Mouse (Mus musculus): Measurements from ENCODE around the gene 6430531B16Rik. TPM values are rescaled to one million over a fixed set of nuclear protein-coding genes. Genes with fewer than 3 reads are reported as not detected.

The 6430531B16Rik gene
- total and polyA plus RNA-seq, 3 experiments: 0.19 TPM; not detected in 2

- DNase-seq: no peak
Observed at GRCm38 (mm10) chr7:139937810-139938209, 40.7 kb downstream of the 6430531B16Rik start.

- DNase-seq: no peak
Observed at GRCm38 (mm10) chr7:139937138-139937537, 41.4 kb downstream of the 6430531B16Rik start.

- no peak for DNase-seq
Observed at GRCm38 (mm10) chr7:139936705-139937104, 41.9 kb downstream of the 6430531B16Rik start.

- peak; percentile 51 for DNase-seq
Observed at GRCm38 (mm10) chr7:139930732-139931131, 47.8 kb downstream of the 6430531B16Rik start.

Small RNA genes within 50 kb of the gene (microRNA-seq; reads per million reads assigned to microRNA genes)
- gene Mir202 (11.0 to 15.3 reads per million in 2 experiments), gene Mir7062 (0 to 0.41 reads per million in 2 experiments), gene mmu-mir-7686 (0 reads per million in 2 experiments)

Other genes starting within 250 kb of the 6430531B16Rik start
- gene Adgra1, start 144.6 kb downstream of the 6430531B16Rik start, total RNA-seq (2021): 1 to 10 TPM; 2.6 to 4.5 TPM
- gene Adgra1, start 144.6 kb downstream of the 6430531B16Rik start, polyA plus RNA-seq (2012; rRNA removed): 3.4 and 4.5 TPM in 2 replicates
- under 1 TPM; 0.59 to 0.66 TPM for gene Kndc1, start 84.1 kb downstream of the 6430531B16Rik start, total RNA-seq (2021)
- gene Kndc1, start 84.1 kb downstream of the 6430531B16Rik start, polyA plus RNA-seq (2012; rRNA removed): 0.53 and 0.54 TPM in 2 replicates
- gene Utf1, start 35.0 kb downstream of the 6430531B16Rik start, total RNA-seq (2021): not detected
- 0.10 and 0.22 TPM in 2 replicates for gene Utf1, start 35.0 kb downstream of the 6430531B16Rik start, polyA plus RNA-seq (2012; rRNA removed)
- gene Adam8, start 13.8 kb upstream of the 6430531B16Rik start, total RNA-seq (2021): 1 to 10 TPM; 1.9 to 3.3 TPM
- 3.4 and 3.5 TPM in 2 replicates for gene Adam8, start 13.8 kb upstream of the 6430531B16Rik start, polyA plus RNA-seq (2012; rRNA removed)
- gene Zfp511, start 57.6 kb upstream of the 6430531B16Rik start, total RNA-seq (2021): 10 to 100 TPM; 22.2 to 23.7 TPM
- gene Zfp511, start 57.6 kb upstream of the 6430531B16Rik start, polyA plus RNA-seq (2012; rRNA removed): 49.2 and 63.9 TPM in 2 replicates
- gene Tubgcp2, start 57.9 kb upstream of the 6430531B16Rik start, total RNA-seq (2021): 10 to 100 TPM; 26.6 to 26.8 TPM
- 13.5 and 16.4 TPM in 2 replicates for gene Tubgcp2, start 57.9 kb upstream of the 6430531B16Rik start, polyA plus RNA-seq (2012; rRNA removed)
- not detected for gene Msx3, start 70.3 kb upstream of the 6430531B16Rik start, total RNA-seq (2021)
- gene Msx3, start 70.3 kb upstream of the 6430531B16Rik start, polyA plus RNA-seq (2012; rRNA removed): not detected in 2 replicates
- 1 to 10 TPM; 5.7 to 5.9 TPM for gene Caly, start 103.8 kb upstream of the 6430531B16Rik start, total RNA-seq (2021)
- 13.9 and 21.2 TPM in 2 replicates for gene Caly, start 103.8 kb upstream of the 6430531B16Rik start, polyA plus RNA-seq (2012; rRNA removed)
- gene Prap1, start 114.6 kb upstream of the 6430531B16Rik start, total RNA-seq (2021): not detected
- gene Prap1, start 114.6 kb upstream of the 6430531B16Rik start, polyA plus RNA-seq (2012; rRNA removed): not detected in 2 replicates
- gene Fuom, start 123.7 kb upstream of the 6430531B16Rik start, total RNA-seq (2021): 10 to 100 TPM; 61.9 to 72.5 TPM
- gene Fuom, start 123.7 kb upstream of the 6430531B16Rik start, polyA plus RNA-seq (2012; rRNA removed): 89.3 and 100 TPM in 2 replicates
- gene Paox, start 137.0 kb upstream of the 6430531B16Rik start, total RNA-seq (2021): 10 to 100 TPM; 19.4 to 22.6 TPM
- 14.9 and 18.9 TPM in 2 replicates for gene Paox, start 137.0 kb upstream of the 6430531B16Rik start, polyA plus RNA-seq (2012; rRNA removed)
- gene Echs1, start 137.7 kb upstream of the 6430531B16Rik start, total RNA-seq (2021): 100 to 1,000 TPM; 395 to 540 TPM
- 136 and 147 TPM in 2 replicates for gene Echs1, start 137.7 kb upstream of the 6430531B16Rik start, polyA plus RNA-seq (2012; rRNA removed)
- gene Mtg1, start 158.8 kb upstream of the 6430531B16Rik start, total RNA-seq (2021): 10 to 100 TPM; 27.4 to 38.2 TPM
- 19.0 and 22.6 TPM in 2 replicates for gene Mtg1, start 158.8 kb upstream of the 6430531B16Rik start, polyA plus RNA-seq (2012; rRNA removed)
- gene Sprn, start 176.1 kb upstream of the 6430531B16Rik start, total RNA-seq (2021): 1 to 10 TPM in 1 of 2 experiments, under 1 TPM in 1; 0.55 to 1.2 TPM
- gene Sprn, start 176.1 kb upstream of the 6430531B16Rik start, polyA plus RNA-seq (2012; rRNA removed): 0.99 and 2.4 TPM in 2 replicates
- gene Olfr522, start 186.0 kb upstream of the 6430531B16Rik start, total RNA-seq (2021): not detected
- not detected in 2 replicates for gene Olfr522, start 186.0 kb upstream of the 6430531B16Rik start, polyA plus RNA-seq (2012; rRNA removed)
- gene Olfr523, start 194.5 kb upstream of the 6430531B16Rik start, total RNA-seq (2021): not detected
- gene Olfr523, start 194.5 kb upstream of the 6430531B16Rik start, polyA plus RNA-seq (2012; rRNA removed): not detected in 2 replicates
- not detected for gene Olfr524, start 227.2 kb upstream of the 6430531B16Rik start, total RNA-seq (2021)
- gene Olfr524, start 227.2 kb upstream of the 6430531B16Rik start, polyA plus RNA-seq (2012; rRNA removed): not detected in 2 replicates
- gene Cd163l1, start 239.5 kb upstream of the 6430531B16Rik start, total RNA-seq (2021): not detected
- 0.08 TPM in 1 of 2 replicates, not detected in the other for gene Cd163l1, start 239.5 kb upstream of the 6430531B16Rik start, polyA plus RNA-seq (2012; rRNA removed)

Data from adrenal gland, adult 2 months (tissue).